Mouse (Mus musculus) left cerebral cortex, adult 18-20 months (tissue): ENCODE measurements around the gene Mbnl2. TPM values are rescaled to one million over a fixed set of nuclear protein-coding genes. Genes with fewer than 3 reads are reported as not detected.

Experiments
- DNase-seq, 2 experiments: peaks; one replicate each; pipeline ENCODE4 v3.0.0; 2021 to 2022; ENCODE audit warnings: low spot score in 2 of 2, mixed read lengths in 1 of 2
- total RNA-seq, 2 experiments: library from RNA; stranded (reverse); gene quantifications; 2 replicates each; pipeline ENCODE4 v1.2.3; 2021

The Mbnl2 gene
- total RNA-seq, 2 experiments from 2014 or later: 241 to 268 TPM

GRCm38 (mm10) chr14:120324061-120324791 is 48.8 kb downstream of the Mbnl2 start:
- DNase-seq: no peak

GRCm38 (mm10) chr14:120324883-120325480 is 49.5 kb downstream of the Mbnl2 start:
- DNase-seq: no peak

GRCm38 (mm10) chr14:120325673-120326072 is 50.2 kb downstream of the Mbnl2 start:
- DNase-seq: no peak

GRCm38 (mm10) chr14:120330454-120330853 is 55.0 kb downstream of the Mbnl2 start:
- DNase-seq: peak; percentile 50 to 52

GRCm38 (mm10) chr14:120330881-120331514 is 55.5 kb downstream of the Mbnl2 start:
- no peak for DNase-seq

- DNase-seq: no peak
Observed at GRCm38 (mm10) chr14:120333465-120334243, 58.2 kb downstream of the Mbnl2 start.

GRCm38 (mm10) chr14:120335366-120335765 is 59.9 kb downstream of the Mbnl2 start:
- no peak for DNase-seq

- no peak for DNase-seq
Observed at GRCm38 (mm10) chr14:120335871-120336270, 60.4 kb downstream of the Mbnl2 start.

- DNase-seq: no peak
Observed at GRCm38 (mm10) chr14:120336380-120336779, 60.9 kb downstream of the Mbnl2 start.

GRCm38 (mm10) chr14:120336841-120337240 is 61.4 kb downstream of the Mbnl2 start:
- DNase-seq: no peak

- DNase-seq: no peak
Observed at GRCm38 (mm10) chr14:120337731-120338462, 62.4 kb downstream of the Mbnl2 start.

GRCm38 (mm10) chr14:120338706-120339105 is 63.2 kb downstream of the Mbnl2 start:
- no peak for DNase-seq

GRCm38 (mm10) chr14:120341912-120342311 is 66.4 kb downstream of the Mbnl2 start:
- no peak for DNase-seq

- no peak for DNase-seq
Observed at GRCm38 (mm10) chr14:120342321-120342720, 66.9 kb downstream of the Mbnl2 start.

GRCm38 (mm10) chr14:120344641-120345040 is 69.2 kb downstream of the Mbnl2 start:
- no peak for DNase-seq

- no peak for DNase-seq
Observed at GRCm38 (mm10) chr14:120347410-120348315, 72.2 kb downstream of the Mbnl2 start.

GRCm38 (mm10) chr14:120349332-120349731 is 73.9 kb downstream of the Mbnl2 start:
- no peak for DNase-seq

- no peak for DNase-seq
Observed at GRCm38 (mm10) chr14:120352136-120352843, 76.8 kb downstream of the Mbnl2 start.

- DNase-seq: no peak
Observed at GRCm38 (mm10) chr14:120353211-120353610, 77.7 kb downstream of the Mbnl2 start.
